Mouse (Mus musculus): ENCODE measurements around the gene Mfng.

Gene Mfng

DNA sequence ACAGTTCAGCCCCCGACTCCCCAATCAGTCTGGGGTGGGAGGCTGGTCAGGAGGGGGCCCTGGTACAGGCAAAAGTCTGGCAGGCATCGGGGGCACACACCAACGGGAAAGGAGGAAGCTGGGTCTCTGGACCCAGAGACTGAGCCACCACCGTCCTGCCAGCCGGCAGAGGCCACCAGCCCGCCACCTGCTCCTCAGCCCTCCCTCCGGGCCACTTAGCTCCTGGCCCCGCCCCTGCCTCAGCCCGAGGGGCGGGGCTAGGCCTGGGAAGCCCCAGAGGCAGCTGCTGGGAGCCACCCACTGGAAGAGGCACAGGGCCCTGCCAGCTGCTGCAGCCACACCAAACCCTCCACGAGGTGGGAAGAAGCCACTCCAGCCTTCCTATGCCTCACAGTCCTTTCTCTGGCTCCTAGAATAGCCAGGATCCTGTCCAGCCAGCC is at the start of gene Mfng:
Mfng (minus strand) TSS at position 186 of the 440 bp plus-strand sequence.
- peak; percentile 90 for DNase-seq (ENCODE audit: low read depth, low spot score)
- Histone ChIP-seq H3K27me3 (ENCODE audit: control insufficient read depth, insufficient read depth, low read length, poor library complexity, severe bottlenecking) (no peaks in the 10 kb centered on the region), H3K36me3 (ENCODE audit: control insufficient read depth, insufficient read depth, low read length, poor library complexity, severe bottlenecking) (no peaks in the 10 kb centered on the region)

DNA sequence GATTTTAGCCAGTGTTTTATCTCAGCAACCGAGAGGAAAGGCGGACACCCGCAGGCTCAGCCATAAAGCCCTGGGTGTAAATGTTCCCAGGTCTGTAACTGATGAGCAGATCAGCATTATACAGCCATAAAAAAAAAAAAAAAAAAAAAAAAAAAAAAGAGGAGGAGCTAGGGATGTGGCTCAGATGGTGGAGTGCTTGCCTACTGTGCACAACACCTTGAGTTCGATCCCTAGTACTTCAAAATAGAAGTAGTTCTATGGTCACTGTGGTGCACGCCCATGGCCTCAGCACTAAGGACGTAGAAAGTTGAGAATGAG is 42.8 kb upstream of the Mfng start:
- DNase-seq (ENCODE audit: low read depth, low spot score), result no peak
- H3K36me3 ChIP-seq (ENCODE audit: control insufficient read depth, insufficient read depth, low read length, poor library complexity, severe bottlenecking), result no peaks in the 10 kb centered on the region

DNA sequence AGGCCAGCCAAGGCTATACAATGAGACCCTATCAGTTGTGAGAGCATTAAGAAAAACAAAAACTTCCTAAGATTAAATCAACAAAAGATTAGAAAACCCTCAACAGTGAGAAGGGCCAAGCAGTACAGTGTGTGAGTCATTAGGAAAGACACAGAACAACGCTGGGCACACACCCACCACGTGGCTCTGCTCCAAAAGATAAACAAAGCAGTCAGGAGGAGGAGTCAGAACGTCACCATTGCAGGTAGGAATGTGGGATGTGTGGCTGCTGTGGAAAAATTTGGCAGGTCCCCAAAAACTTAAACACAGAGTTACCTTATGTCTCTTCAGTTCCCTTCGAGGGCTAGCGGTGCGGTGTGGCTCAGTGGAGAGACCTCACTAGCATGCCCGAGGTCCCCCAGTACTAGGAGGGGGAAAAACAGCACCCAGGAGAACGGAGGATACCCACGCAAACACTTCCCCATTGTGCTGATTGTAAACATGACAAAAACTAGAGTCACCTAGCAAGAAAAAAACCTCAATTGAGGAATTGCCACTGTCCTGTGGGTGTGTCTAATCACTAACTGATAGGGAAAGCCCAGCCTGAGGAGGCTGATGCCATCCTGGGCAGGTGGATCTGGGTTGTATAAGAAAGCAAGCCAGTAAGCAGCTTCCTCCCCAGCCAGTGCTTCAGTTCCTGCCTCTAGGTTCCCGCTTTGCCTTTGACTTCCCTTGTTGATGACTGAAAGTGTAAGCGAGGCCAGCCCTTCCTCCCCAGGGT is 42.2 kb upstream of the Mfng start:
- Histone ChIP-seq H3K27me3 (ENCODE audit: control insufficient read depth, insufficient read depth, low read length, poor library complexity, severe bottlenecking) (no peaks in the 10 kb centered on the region), H3K36me3 (ENCODE audit: control insufficient read depth, insufficient read depth, low read length, poor library complexity, severe bottlenecking) (no peaks in the 10 kb centered on the region)
- DNase-seq (ENCODE audit: low read depth, low spot score), result peak; percentile 29

More for the DNA sequence above, 42.8 kb upstream of the Mfng start:
- no peaks in the 10 kb centered on the region for H3K27me3 ChIP-seq (ENCODE audit: control insufficient read depth, insufficient read depth, low read length, poor library complexity, severe bottlenecking)

DNA sequence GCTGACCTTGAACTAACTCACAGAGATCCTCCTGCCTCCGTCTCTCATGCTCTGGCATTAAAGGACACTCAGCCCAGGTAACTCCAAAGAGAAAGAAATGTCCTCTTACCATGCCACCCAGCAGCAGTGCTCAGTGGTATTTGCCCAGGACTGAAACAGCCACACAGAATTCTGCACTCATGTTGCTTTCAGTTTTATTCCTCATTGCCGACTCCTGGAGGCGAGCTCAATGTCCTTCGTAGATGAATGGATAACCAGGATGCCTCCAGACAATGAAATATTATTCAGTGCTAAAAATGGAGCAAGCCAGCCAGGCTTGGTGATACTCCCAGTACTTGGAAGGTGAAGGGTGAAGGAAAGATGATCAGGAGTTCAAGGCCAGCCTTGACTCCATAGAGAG is 40.3 kb upstream of the Mfng start:
- Histone ChIP-seq H3K27me3 (ENCODE audit: control insufficient read depth, insufficient read depth, low read length, poor library complexity, severe bottlenecking) (no peaks in the 10 kb centered on the region), H3K36me3 (ENCODE audit: control insufficient read depth, insufficient read depth, low read length, poor library complexity, severe bottlenecking) (no peaks in the 10 kb centered on the region)
- DNase-seq (ENCODE audit: low read depth, low spot score), result no peak

DNA sequence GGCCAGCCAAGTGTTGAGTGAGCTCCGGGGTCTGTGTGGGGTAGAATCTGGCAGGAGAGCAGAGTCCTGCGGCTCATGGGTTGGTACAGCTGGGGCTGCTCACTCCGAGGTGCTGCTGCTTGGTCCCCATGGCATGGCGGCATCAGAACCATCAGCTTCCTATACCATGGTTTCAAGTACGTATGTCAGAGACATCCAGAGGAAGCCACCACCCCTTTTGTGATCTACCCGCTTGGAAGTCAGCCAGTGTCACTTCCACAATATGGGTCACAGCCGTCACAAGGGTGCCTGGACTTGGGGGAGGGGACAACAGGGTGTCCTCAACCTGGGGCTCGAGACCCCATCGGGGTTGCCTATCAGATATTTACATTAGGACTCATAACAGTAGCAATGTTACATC is 36.9 kb upstream of the Mfng start:
- H3K27me3 ChIP-seq (ENCODE audit: control insufficient read depth, insufficient read depth, low read length, poor library complexity, severe bottlenecking), result no peaks in the 10 kb centered on the region
- no peaks in the 10 kb centered on the region for H3K36me3 ChIP-seq (ENCODE audit: control insufficient read depth, insufficient read depth, low read length, poor library complexity, severe bottlenecking)
- no peak for DNase-seq (ENCODE audit: low read depth, low spot score)

DNA sequence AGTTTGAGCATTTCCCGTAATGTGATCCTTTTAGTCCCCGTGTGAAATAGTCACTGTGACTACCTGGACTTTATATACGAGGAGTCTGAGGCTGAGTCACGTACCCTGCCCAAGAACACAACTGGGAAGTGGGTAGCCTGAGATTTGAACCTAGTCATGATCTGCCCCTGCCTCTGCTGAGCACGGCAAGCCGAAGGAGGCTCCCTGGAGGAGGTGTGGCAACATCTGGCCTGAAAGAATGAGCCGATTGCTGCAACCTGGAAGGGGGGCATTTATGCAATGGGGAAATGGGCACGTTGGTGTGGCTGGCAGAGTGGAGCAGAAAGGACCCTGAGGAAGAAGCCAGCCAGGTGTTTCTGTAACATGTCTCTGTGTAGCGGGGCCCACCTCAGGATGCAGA is 36.5 kb upstream of the Mfng start:
- DNase-seq (ENCODE audit: low read depth, low spot score), result no peak
- no peaks in the 10 kb centered on the region for H3K27me3 ChIP-seq (ENCODE audit: control insufficient read depth, insufficient read depth, low read length, poor library complexity, severe bottlenecking)
- no peaks in the 10 kb centered on the region for H3K36me3 ChIP-seq (ENCODE audit: control insufficient read depth, insufficient read depth, low read length, poor library complexity, severe bottlenecking)

DNA sequence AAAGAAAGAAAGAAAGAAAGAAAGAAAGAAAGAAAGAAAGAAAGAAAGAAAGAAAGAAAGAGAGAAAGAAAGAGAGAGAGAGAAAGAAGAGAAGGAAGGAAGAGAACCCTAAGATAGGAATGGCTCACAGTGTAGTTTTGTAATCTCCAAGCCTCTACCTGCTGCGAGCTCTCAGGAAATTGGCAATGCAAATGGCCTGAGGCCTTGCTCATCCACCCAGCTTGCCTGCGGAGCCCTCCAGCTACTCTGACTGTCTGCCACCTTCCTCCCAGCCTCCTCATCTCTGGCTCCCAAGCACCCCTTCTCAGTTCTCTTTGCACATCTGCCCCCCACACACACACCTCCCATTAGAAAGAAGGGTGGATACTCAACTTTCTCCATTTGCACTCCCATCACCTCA is 35.7 kb upstream of the Mfng start:
- Histone ChIP-seq H3K27me3 (ENCODE audit: control insufficient read depth, insufficient read depth, low read length, poor library complexity, severe bottlenecking) (no peaks in the 10 kb centered on the region), H3K36me3 (ENCODE audit: control insufficient read depth, insufficient read depth, low read length, poor library complexity, severe bottlenecking) (no peaks in the 10 kb centered on the region)
- DNase-seq (ENCODE audit: low read depth, low spot score), result no peak

DNA sequence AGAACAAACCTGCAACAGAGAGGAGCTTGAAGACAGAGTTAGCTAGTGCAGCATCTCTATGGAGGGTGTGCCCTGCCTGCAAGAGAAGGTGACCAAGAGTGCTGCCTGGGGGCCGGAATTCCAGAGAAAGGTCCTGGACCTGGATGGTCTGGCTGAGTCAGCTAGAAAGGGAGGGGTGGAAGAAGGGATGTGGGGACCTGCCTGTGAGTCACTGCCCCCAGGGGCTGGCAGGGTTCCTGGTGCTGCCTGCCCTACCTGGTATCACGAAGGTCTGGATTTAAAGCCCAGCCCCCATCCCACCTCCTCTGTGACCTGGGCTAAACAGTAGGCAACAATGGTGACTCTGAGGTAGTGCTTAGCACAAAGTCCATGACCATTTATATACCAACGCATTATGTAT is 33.9 kb upstream of the Mfng start:
- DNase-seq (ENCODE audit: low read depth, low spot score), result no peak
- H3K27me3 ChIP-seq (ENCODE audit: control insufficient read depth, insufficient read depth, low read length, poor library complexity, severe bottlenecking), result no peaks in the 10 kb centered on the region
- H3K36me3 ChIP-seq (ENCODE audit: control insufficient read depth, insufficient read depth, low read length, poor library complexity, severe bottlenecking), result no peaks in the 10 kb centered on the region

DNA sequence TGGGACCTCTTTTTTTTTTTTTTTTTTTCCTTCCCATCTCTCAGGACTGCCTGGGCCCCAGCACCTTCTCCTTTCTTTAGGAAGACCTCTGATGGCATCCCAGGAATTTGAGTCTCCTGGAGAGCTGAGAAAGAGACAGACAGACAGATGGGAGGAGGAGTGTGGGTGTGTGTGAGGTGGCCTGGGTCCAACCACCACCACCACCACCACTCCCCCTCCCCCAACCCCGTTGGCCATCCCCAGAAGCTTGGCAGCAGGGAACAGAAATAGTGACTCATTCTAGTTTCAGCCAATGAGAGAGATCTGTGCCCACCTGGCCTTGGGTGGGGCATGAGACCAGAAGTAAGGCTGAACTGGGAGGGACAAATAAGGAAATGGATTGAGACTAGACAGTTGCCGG is 33.3 kb upstream of the Mfng start:
- no peak for DNase-seq (ENCODE audit: low read depth, low spot score)
- Histone ChIP-seq H3K27me3 (ENCODE audit: control insufficient read depth, insufficient read depth, low read length, poor library complexity, severe bottlenecking) (no peaks in the 10 kb centered on the region), H3K36me3 (ENCODE audit: control insufficient read depth, insufficient read depth, low read length, poor library complexity, severe bottlenecking) (no peaks in the 10 kb centered on the region)

DNA sequence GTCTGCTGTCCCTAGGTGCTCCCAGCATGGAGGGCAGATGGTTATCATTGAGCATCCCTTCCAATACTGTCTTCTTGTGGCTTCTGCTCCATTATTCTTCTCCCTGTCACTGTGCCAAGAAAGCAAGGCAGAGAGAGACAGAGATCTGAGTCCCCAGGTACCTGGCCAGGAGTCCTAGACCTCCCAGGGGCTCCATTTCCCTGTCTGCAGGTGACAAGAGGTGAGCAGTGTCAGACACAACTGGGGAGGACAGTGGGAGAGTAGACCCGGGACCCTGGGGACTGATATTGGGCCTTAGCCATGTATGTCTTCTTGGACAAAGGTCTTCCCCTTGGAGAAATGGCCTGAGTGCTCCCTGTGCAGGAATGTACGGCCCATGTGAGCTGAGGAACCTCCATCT is 32.1 kb upstream of the Mfng start:
- DNase-seq (ENCODE audit: low read depth, low spot score), result no peak
- Histone ChIP-seq H3K27me3 (ENCODE audit: control insufficient read depth, insufficient read depth, low read length, poor library complexity, severe bottlenecking) (no peaks in the 10 kb centered on the region), H3K36me3 (ENCODE audit: control insufficient read depth, insufficient read depth, low read length, poor library complexity, severe bottlenecking) (no peaks in the 10 kb centered on the region)

DNA sequence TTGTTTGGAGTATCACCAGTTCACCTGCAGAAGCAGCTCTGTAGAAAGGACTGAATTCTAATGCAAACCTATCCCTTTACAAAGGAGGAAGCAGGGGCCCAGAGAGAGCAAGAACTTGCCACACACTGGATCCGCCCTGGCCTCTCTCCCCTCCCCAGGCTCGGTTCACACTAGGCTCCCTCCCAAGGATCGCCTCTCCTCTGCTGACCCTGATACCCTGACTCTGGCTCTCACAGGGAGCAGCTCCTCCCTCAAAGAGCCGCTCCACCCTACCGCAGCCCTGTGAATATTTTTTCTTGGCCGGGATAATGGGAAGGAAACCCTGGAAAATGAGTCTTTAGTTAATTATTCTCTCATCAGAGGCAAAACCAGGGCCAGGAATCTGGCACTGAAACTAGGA is 31.1 kb upstream of the Mfng start:
- H3K27me3 ChIP-seq (ENCODE audit: control insufficient read depth, insufficient read depth, low read length, poor library complexity, severe bottlenecking), result no peaks in the 10 kb centered on the region
- no peaks in the 10 kb centered on the region for H3K36me3 ChIP-seq (ENCODE audit: control insufficient read depth, insufficient read depth, low read length, poor library complexity, severe bottlenecking)
- DNase-seq (ENCODE audit: low read depth, low spot score), result no peak

DNA sequence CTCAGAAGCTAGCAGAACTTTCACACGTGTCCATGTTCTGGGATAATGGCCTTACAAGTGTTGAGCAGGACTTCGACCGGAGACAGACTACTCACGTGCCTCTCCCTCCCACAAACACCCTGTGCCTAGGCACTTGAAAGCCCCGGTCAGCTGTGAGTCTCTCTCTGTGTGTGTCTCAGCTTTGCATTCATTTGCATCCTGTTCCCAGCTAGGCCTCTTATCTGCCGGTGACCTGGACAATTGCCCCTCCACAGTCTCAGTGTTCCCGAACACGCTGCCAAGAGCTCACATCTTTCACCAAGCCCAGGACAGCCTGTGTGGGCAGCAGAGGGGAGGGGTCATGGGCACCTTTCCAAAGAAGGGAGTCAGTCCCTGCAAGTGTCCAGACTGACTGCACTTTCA is 30.2 kb upstream of the Mfng start:
- no peak for DNase-seq (ENCODE audit: low read depth, low spot score)
- H3K36me3 ChIP-seq (ENCODE audit: control insufficient read depth, insufficient read depth, low read length, poor library complexity, severe bottlenecking), result no peaks in the 10 kb centered on the region
- no peaks in the 10 kb centered on the region for H3K27me3 ChIP-seq (ENCODE audit: control insufficient read depth, insufficient read depth, low read length, poor library complexity, severe bottlenecking)

DNA sequence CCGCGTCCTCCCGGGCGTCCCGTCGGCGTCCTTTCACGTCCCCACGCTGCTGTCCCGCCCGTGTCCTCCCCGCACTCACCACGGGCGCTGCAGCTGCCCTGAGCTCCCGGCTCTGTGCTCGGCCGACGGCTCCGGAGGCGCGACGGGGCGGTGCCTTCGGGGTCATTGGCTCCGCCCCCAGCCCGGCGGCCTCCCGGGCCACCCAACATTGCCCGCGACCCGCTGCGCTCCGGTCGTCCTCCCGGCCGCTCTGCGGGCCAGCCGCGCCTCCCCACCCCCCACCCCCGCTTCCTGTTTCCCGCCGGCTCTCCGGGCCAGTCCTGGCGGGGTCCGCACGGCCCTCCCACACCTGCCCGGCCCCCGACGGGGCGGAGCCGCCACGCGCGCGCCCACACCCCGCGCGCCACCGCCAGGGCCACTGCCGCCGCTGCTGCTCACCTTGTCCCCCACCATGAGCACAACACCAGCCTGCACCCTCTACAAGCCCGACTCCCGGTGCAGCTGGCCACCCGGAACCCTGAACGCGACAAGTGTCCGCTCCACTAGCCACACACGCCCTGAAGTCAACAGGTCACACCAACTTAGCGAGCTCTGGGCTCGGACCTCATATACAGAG is 29.6 kb upstream of the Mfng start, which contains the start of gene Card10:
Card10 (minus strand) TSS at position 267 of the 616 bp plus-strand sequence.
- peak; percentile 57 for DNase-seq (ENCODE audit: low read depth, low spot score)
- H3K27me3 ChIP-seq (ENCODE audit: control insufficient read depth, insufficient read depth, low read length, poor library complexity, severe bottlenecking), result no peaks in the 10 kb centered on the region
- H3K36me3 ChIP-seq (ENCODE audit: control insufficient read depth, insufficient read depth, low read length, poor library complexity, severe bottlenecking), result no peaks in the 10 kb centered on the region

DNA sequence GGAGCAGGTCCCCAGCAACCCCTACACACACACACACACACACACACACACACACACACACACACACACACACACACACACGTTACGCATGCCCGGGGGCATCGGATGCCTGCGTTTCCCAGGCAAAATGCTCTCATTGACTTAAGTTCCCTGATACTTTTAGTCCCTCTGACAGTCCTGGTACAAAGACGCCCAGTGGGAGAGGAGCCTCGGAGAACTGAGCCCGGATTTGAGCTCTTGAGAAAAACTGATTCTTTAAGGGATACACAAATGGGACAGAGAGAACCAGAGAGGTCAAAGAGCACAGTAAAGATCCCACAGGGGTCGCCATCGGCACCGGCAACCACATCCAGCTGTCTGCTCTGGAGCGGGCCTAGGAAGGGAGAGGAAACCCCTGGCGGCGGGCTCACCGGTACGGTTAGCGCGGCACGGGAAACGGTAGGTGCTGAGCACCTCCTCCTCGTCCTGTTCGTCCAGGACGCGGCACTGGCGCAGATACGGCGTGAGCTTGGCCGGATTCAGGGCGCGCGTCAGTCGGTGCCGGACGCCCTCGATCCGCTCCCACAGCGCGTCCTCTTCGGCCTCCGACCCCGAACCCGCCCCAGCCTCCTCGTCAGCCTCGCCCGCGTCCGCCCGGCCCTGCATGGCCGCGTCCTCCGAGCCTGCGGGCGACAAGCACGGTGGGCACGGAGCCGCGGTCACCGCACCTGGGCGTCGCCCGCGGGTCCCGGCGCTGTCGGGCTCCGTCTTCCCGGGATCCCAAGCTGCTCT is 28.9 kb upstream of the Mfng start:
- no peaks in the 10 kb centered on the region for H3K36me3 ChIP-seq (ENCODE audit: control insufficient read depth, insufficient read depth, low read length, poor library complexity, severe bottlenecking)
- no peaks in the 10 kb centered on the region for H3K27me3 ChIP-seq (ENCODE audit: control insufficient read depth, insufficient read depth, low read length, poor library complexity, severe bottlenecking)
- peak; percentile 30 for DNase-seq (ENCODE audit: low read depth, low spot score)

DNA sequence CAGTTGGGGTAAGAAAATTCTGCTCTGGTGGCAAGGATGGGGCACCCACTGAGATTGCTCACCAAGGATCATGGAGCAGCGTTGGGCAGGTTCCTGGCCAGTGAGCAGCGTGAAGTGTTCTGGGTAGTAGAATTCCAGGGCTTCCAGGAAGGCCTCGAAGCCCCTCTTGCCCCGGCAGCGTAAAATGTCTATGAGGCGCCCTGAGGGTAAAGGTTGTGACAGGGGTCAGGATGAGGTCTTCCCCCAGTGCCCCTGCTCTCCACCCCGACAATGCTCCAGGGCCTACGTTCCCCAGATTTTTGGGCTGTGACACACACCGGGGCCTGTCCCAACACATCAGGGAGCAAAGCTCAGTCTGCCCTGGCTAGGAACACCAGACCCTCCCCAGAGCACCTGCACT is 28.3 kb upstream of the Mfng start:
- H3K36me3 ChIP-seq (ENCODE audit: control insufficient read depth, insufficient read depth, low read length, poor library complexity, severe bottlenecking), result no peaks in the 10 kb centered on the region
- no peaks in the 10 kb centered on the region for H3K27me3 ChIP-seq (ENCODE audit: control insufficient read depth, insufficient read depth, low read length, poor library complexity, severe bottlenecking)
- DNase-seq (ENCODE audit: low read depth, low spot score), result no peak

Data from splenic B cell, adult 2 months (primary cell).